Mouse (Mus musculus) liver, postnatal 0 days (tissue): ENCODE measurements around the gene Klb. TPM values are rescaled to one million over a fixed set of nuclear protein-coding genes. Genes with fewer than 3 reads are reported as not detected.

Experiments
- ATAC-seq: fragments of 200-750 bp; cut with Nextera tagmentation; 2 replicates; pipeline ENCODE4 v1.8.0; 2017; ENCODE audit warnings: mild to moderate bottlenecking, moderate library complexity
- DNase-seq: peaks from one replicate; pipeline ENCODE4 v3.0.0-alpha.2; 2016
- H3K27ac ChIP-seq: fragments of 300-500 bp; sonication (generic); 2 replicates; pipeline ENCODE4 v1.5.1; 2014; ENCODE audit warnings: antibody characterized with exemption, moderate library complexity, mild to moderate bottlenecking, low read depth
- H3K27me3 ChIP-seq: fragments of 300-500 bp; sonication (generic); 2 replicates; pipeline ENCODE4 v1.6.1; 2014; ENCODE audit warnings: low read length, control low read depth, mixed read lengths; ENCODE audit not compliant: insufficient read depth
- H3K36me3 ChIP-seq: fragments of 300-500 bp; sonication (generic); replicated peaks from 2 replicates; pipeline ENCODE4 v1.6.1; 2014; ENCODE audit warnings: mild to moderate bottlenecking, control low read depth, low read length, moderate library complexity, mixed read lengths; ENCODE audit not compliant: insufficient read depth
- H3K4me1 ChIP-seq: fragments of 300-500 bp; sonication (generic); 2 replicates; pipeline ENCODE4 v1.6.1; 2014; ENCODE audit warnings: antibody characterized with exemption, mild to moderate bottlenecking, control low read depth; ENCODE audit not compliant: insufficient read depth
- H3K4me2 ChIP-seq: fragments of 300-500 bp; sonication (generic); 2 replicates; pipeline ENCODE4 v1.6.1; 2014; ENCODE audit warnings: low read depth, mild to moderate bottlenecking, low read length, moderate library complexity, mixed read lengths
- H3K4me3 ChIP-seq: fragments of 300-500 bp; sonication (generic); 2 replicates; pipeline ENCODE4 v1.5.1; 2014; ENCODE audit warnings: low read depth, low read length
- H3K9ac ChIP-seq: fragments of 300-500 bp; sonication (generic); replicated peaks from 2 replicates; pipeline ENCODE4 v1.6.1; 2014; ENCODE audit warnings: mild to moderate bottlenecking, moderate library complexity
- H3K9me3 ChIP-seq: fragments of 300-500 bp; sonication (generic); 2 replicates; pipeline ENCODE4 v1.6.1; 2016; ENCODE audit warnings: mild to moderate bottlenecking, control low read depth, low read length, mixed read lengths
- CTCF ChIP-seq: sonication (generic); IDR thresholded peaks from 2 replicates; pipeline ENCODE4 v1.5.1; 2016; ENCODE audit warnings: antibody characterized with exemption, low read depth
- EP300 ChIP-seq: IDR thresholded peaks from 2 replicates; pipeline ENCODE4 v1.6.1; 2016; ENCODE audit warnings: antibody characterized with exemption, low read depth, mild to moderate bottlenecking
- WGBS: fragments of 180-500 bp; shearing (Covaris S2); extraction: QIAGEN DNeasy Blood & Tissue Kit; methylation state at CpG from one replicate; pipeline ENCODE4 v1.1.7; 2014; ENCODE audit not compliant: insufficient replicate concordance; 5-methylcytosine and 5-hydroxymethylcytosine counted together
- polyA plus RNA-seq: library from polyadenylated mRNA; unstranded; fragments of >200 nt; fragmentation: Nextera tagmentation; extraction: Ambion mirVana; gene quantifications from 2 replicates; pipeline ENCODE4 v1.2.1, GENCODE M21; 2015

Gene Klb
- polyA plus RNA-seq, 1 experiment from 2014 or later: 19.3 TPM

- Histone ChIP-seq H3K4me3 (no peak overlapping the region), H3K4me1 (peaks cover 4% of the 10 kb centered on the region; the same call in 1 of the 2 replicates), H3K9me3 (no peaks in the 10 kb centered on the region), H3K36me3 (no peaks in the 10 kb centered on the region), H3K27me3 (no peaks in the 10 kb centered on the region), H3K4me2 (no peak overlapping the region), H3K9ac (no peak overlapping the region), H3K27ac (no peak overlapping the region)
- 72% methylated on average over 5 of the region's 5 CpGs for WGBS
- ATAC-seq: no peak
- TF ChIP-seq CTCF (peak; percentile 36; the same call in 1 of the 2 replicates), EP300 (no peak)
- no peak for DNase-seq
Observed at GRCm38 (mm10) chr5:65354985-65355384, 6.9 kb downstream of the Klb start.

DNA sequence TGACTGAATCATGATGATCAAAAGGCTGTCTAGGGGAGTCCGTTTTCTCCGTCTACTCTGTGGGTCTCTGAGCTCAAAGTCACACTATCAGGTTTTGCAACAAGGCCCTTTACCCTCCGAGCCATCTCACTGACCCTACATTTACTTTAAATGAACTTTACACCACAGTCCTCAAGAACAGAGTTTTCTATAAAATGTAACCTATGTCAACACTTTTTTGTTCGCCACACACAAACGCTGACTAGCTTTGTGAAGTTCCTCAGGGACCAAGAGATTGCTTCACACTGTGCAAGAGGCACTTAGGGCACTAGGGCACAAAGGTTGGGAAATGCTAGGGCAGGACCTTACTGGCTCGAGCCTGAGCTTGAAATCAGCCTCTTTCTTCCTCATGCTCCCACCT is 8.7 kb downstream of the Klb start:
- H3K9me3 ChIP-seq: no peaks in the 10 kb centered on the region
- H3K36me3 ChIP-seq: no peaks in the 10 kb centered on the region
- no peaks in the 10 kb centered on the region for H3K27me3 ChIP-seq
- H3K9ac ChIP-seq: no peak overlapping the region
- H3K27ac ChIP-seq: peak overlapping the region; percentile 61
- H3K4me2 ChIP-seq: no peak overlapping the region
- ATAC-seq (peak; percentile 90), DNase-seq (peak; percentile 61)
- TF ChIP-seq CTCF (no peak), EP300 (peak; percentile 78)
- 47% methylated on average over 6 of the region's 6 CpGs for WGBS
- H3K4me3 ChIP-seq: no peak overlapping the region
- peaks cover 4% of the 10 kb centered on the region; the same call in 1 of the 2 replicates for H3K4me1 ChIP-seq

DNA sequence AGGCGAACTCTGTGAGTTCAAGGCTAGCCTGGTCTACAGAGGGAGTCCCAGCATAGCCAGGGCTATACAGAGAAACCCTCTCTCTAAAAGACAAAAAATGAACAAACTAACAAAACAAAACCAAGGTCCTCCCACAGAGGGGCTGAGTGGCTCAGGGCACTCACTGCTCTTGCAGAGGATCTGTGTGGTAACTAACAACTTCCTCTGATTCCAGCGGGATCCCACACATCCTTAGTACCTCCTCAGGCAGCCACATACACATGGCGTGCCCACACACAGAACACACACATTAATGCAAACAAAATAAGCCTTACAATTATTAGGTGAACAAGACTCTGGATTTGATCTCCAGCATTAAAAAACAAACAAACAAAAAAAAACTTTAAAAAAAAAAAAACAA is 9.7 kb downstream of the Klb start:
- WGBS: 62% methylated on average over 3 of the region's 3 CpGs

GRCm38 (mm10) chr5:65367837-65368236 is 19.7 kb downstream of the Klb start:
- H3K4me3 ChIP-seq: no peak overlapping the region
- no peak for TF ChIP-seq CTCF
- no peak for TF ChIP-seq EP300
- 49% methylated on average over 11 of the region's 11 CpGs for WGBS
- no peaks in the 10 kb centered on the region for H3K27me3 ChIP-seq
- H3K9ac ChIP-seq: 0 out of 2 replicates have a peak overlapping the region, but pooled peaks have one; percentile 5
- H3K4me2 ChIP-seq: peak overlapping the region; percentile 32; the same call in 1 of the 2 replicates
- peak; percentile 50 for DNase-seq
- peak; percentile 73 for ATAC-seq
- H3K27ac ChIP-seq: peak overlapping the region; percentile 34; the same call in 1 of the 2 replicates
- no peaks in the 10 kb centered on the region; the same call in 1 of the 2 replicates for H3K36me3 ChIP-seq
- H3K9me3 ChIP-seq: no peaks in the 10 kb centered on the region
- H3K4me1 ChIP-seq: peaks cover 16% of the 10 kb centered on the region

More for the DNA sequence above, 9.7 kb downstream of the Klb start:
- ATAC-seq (no peak), DNase-seq (no peak)
- peak overlapping the region; percentile 61 for H3K27ac ChIP-seq
- H3K4me3 ChIP-seq: no peak overlapping the region
- no peaks in the 10 kb centered on the region for H3K36me3 ChIP-seq
- H3K4me2 ChIP-seq: no peak overlapping the region
- peaks cover 4% of the 10 kb centered on the region; the same call in 1 of the 2 replicates for H3K4me1 ChIP-seq
- no peaks in the 10 kb centered on the region for H3K9me3 ChIP-seq
- no peak overlapping the region for H3K9ac ChIP-seq
- H3K27me3 ChIP-seq: no peaks in the 10 kb centered on the region
- TF ChIP-seq CTCF: no peak
- TF ChIP-seq EP300: no peak

GRCm38 (mm10) chr5:65371551-65371950 is 23.4 kb downstream of the Klb start:
- Histone ChIP-seq H3K27me3 (no peaks in the 10 kb centered on the region), H3K4me1 (peaks cover 11% of the 10 kb centered on the region), H3K9me3 (no peaks in the 10 kb centered on the region), H3K27ac (no peak overlapping the region), H3K4me3 (no peak overlapping the region), H3K4me2 (no peak overlapping the region), H3K36me3 (no peaks in the 10 kb centered on the region; the same call in none of the 2 replicates), H3K9ac (no peak overlapping the region)
- ATAC-seq (no peak), DNase-seq (no peak)
- TF ChIP-seq EP300 (no peak), CTCF (no peak)
- 85% methylated on average over 7 of the region's 7 CpGs for WGBS

- H3K9me3 ChIP-seq: no peaks in the 10 kb centered on the region
- no peak for TF ChIP-seq EP300
- TF ChIP-seq CTCF: no peak
- no peak overlapping the region for H3K4me3 ChIP-seq
- DNase-seq (no peak), ATAC-seq (no peak)
- no peak overlapping the region for H3K9ac ChIP-seq
- H3K36me3 ChIP-seq: peaks cover under 1% of the 10 kb centered on the region
- H3K4me2 ChIP-seq: no peak overlapping the region
- H3K27ac ChIP-seq: no peak overlapping the region
- no peaks in the 10 kb centered on the region for H3K27me3 ChIP-seq
- WGBS: 76% methylated on average over 7 of the region's 7 CpGs
- no peaks in the 10 kb centered on the region for H3K4me1 ChIP-seq
Observed at GRCm38 (mm10) chr5:65374746-65375145, 26.6 kb downstream of the Klb start.

DNA sequence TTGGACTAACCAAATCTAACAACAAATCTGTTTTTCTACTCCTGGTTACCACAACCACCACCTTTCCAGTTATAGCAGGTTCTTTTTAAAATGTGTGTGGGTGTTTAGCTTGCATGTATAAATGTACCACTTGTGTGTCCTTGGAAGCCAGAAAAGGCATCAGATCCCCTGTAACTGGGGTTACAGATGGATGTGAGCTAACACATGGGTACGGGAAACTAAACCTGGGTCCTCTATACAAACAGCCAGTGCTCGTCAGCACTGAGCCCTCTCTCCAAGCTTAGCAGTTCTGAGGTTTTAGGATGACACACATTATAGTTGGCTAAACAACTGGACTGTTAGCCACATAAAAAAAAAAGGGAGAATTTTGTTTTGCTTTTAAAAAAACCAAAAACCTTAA is 37.6 kb downstream of the Klb start:
- Histone ChIP-seq H3K4me3 (no peak overlapping the region), H3K27me3 (no peaks in the 10 kb centered on the region), H3K4me1 (peaks cover 10% of the 10 kb centered on the region; the same call in 1 of the 2 replicates), H3K9me3 (no peaks in the 10 kb centered on the region), H3K4me2 (no peak overlapping the region), H3K9ac (no peak overlapping the region), H3K27ac (no peak overlapping the region), H3K36me3 (peaks cover 30% of the 10 kb centered on the region)
- 56% methylated on average over 2 of the region's 2 CpGs for WGBS
- TF ChIP-seq CTCF (no peak), EP300 (no peak)
- DNase-seq (no peak), ATAC-seq (no peak)
